Mouse (Mus musculus) testis, adult 2 months (tissue): Measurements from ENCODE around the gene Ank. TPM values are rescaled to one million over a fixed set of nuclear protein-coding genes. Genes with fewer than 3 reads are reported as not detected.
"Not testable (repeated sequence)": the region's sequence is repeated elsewhere in the genome, so short reads cannot be mapped to it uniquely, and the experiment has no call there.

ENCODE experiments used
- H3K27ac ChIP-seq: fragments of 200-500 bp; 2 replicates; pipeline ENCODE4 v1.5.1; 2012; ENCODE audit warnings: low read depth, low read length; ENCODE audit not compliant: control insufficient read depth, insufficient read depth
- H3K27me3 ChIP-seq: fragments of 200-500 bp; 2 replicates; pipeline ENCODE4 v1.6.1; 2012; ENCODE audit warnings: mild to moderate bottlenecking, low read length, moderate library complexity; ENCODE audit not compliant: control insufficient read depth, insufficient read depth
- H3K36me3 ChIP-seq: fragments of 200-500 bp; 2 replicates; pipeline ENCODE4 v1.6.1; 2012; ENCODE audit warnings: mild to moderate bottlenecking, low read length; ENCODE audit not compliant: control insufficient read depth, insufficient read depth
- H3K4me1 ChIP-seq: fragments of 200-500 bp; 2 replicates; pipeline ENCODE4 v1.6.1; 2012; ENCODE audit warnings: low read length; ENCODE audit not compliant: control insufficient read depth, insufficient read depth
- H3K4me3 ChIP-seq: fragments of 200-500 bp; 2 replicates; pipeline ENCODE4 v1.5.1; 2012; ENCODE audit warnings: low read depth, mild to moderate bottlenecking, low read length, moderate library complexity, mixed read lengths; ENCODE audit not compliant: control insufficient read depth
- CTCF ChIP-seq: fragments of 200-500 bp; IDR thresholded peaks from 2 replicates; pipeline ENCODE4 v1.5.1; 2012; ENCODE audit warnings: low read depth, mild to moderate bottlenecking, inconsistent platforms, low read length, moderate library complexity; ENCODE audit not compliant: control insufficient read depth, insufficient read depth, insufficient replicate concordance
- POLR2A ChIP-seq: fragments of 200-500 bp; IDR thresholded peaks from 2 replicates; pipeline ENCODE4 v1.6.1; 2012; ENCODE audit warnings: low read depth, mild to moderate bottlenecking, inconsistent platforms, low read length, moderate library complexity; ENCODE audit not compliant: control insufficient read depth
- polyA plus RNA-seq: library from polyadenylated mRNA; depleted of rRNA; stranded (reverse); fragments of >200 nt; gene quantifications from 2 replicates; pipeline ENCODE4 v1.2.3, GENCODE M21; 2012

Gene Ank
- polyA plus RNA-seq, 1 experiment: 9.1 TPM

GRCm38 (mm10) chr15:27457001-27457400 is 9.5 kb upstream of the Ank start:
- Histone ChIP-seq H3K4me1 (no peaks in the 10 kb centered on the region), H3K4me3 (no peak overlapping the region), H3K27ac (no peak overlapping the region), H3K27me3 (no peaks in the 10 kb centered on the region), H3K36me3 (no peaks in the 10 kb centered on the region)
- TF ChIP-seq CTCF (no peak), POLR2A (no peak)

- H3K4me1 ChIP-seq, H3K4me3 ChIP-seq, H3K27ac ChIP-seq: not testable (repeated sequence)
These were observed 6.7 kb upstream of the Ank start for GRCm38 (mm10) chr15:27459781-27460180.

GRCm38 (mm10) chr15:27461336-27462245 is 4.9 kb upstream of the Ank start:
- no peak overlapping the region for H3K4me3 ChIP-seq
- no peaks in the 10 kb centered on the region for H3K36me3 ChIP-seq
- no peaks in the 10 kb centered on the region; the same call in 1 of the 2 replicates for H3K27me3 ChIP-seq
- TF ChIP-seq CTCF: no peak
- TF ChIP-seq POLR2A: no peak
- H3K4me1 ChIP-seq: peaks cover 5% of the 10 kb centered on the region
- no peak overlapping the region for H3K27ac ChIP-seq

More at GRCm38 (mm10) chr15:27459781-27460180, 6.7 kb upstream of the Ank start:
- H3K27me3 ChIP-seq, H3K36me3 ChIP-seq: not testable (repeated sequence)

DNA sequence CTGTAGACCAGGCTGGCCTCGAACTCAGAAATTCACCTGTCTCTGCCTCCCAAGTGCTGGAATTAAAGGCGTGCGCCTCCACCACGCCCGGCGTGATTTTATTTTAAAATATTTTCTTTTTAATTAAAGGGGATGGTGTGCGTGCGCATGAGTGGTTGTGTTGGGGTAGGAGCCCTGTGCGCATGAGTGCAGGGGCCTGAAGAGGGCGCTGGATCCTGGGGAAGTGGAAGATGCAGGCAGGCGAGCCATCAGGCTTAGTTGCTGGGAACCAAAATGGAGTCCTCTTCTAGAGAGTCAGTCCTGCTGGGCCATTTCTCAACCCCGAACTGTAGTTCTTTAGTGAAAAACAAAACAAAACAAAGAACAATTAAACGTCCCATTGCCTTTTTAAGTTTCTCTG is 2.6 kb upstream of the Ank start:
- Histone ChIP-seq H3K36me3 (no peaks in the 10 kb centered on the region), H3K4me1 (peaks cover 8% of the 10 kb centered on the region), H3K4me3 (no peak overlapping the region), H3K27ac (no peak overlapping the region), H3K27me3 (no peaks in the 10 kb centered on the region; the same call in 1 of the 2 replicates)
- TF ChIP-seq CTCF (0 out of 2 replicates have a peak, but pooled peaks have one; percentile 6), POLR2A (no peak)

GRCm38 (mm10) chr15:27465391-27466005 is 979 bp upstream of the Ank start:
- Histone ChIP-seq H3K4me1 (peaks cover 8% of the 10 kb centered on the region), H3K27ac (no peak overlapping the region), H3K4me3 (no peak overlapping the region)

DNA sequence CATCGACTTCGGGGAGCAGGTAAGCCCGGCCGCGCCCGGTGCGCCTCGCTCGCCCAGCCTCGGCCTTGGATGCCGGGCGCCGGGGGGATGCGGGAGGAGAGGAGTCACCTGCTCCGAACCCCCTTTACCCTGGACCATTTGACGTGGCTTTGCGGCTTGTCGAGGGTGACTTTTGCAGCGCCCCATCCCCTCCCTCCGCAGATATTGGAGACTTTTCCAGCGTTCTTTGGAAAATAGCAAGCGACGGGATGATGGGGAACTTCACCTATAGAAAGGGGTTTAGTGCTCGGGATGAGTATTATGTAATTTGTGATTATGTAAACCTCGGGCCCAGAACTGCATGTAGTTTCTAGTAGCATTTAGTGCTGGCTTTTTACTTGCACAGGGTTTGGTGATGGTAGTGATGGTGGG is 609 bp downstream of the Ank start:
- Histone ChIP-seq H3K27ac (no peak overlapping the region), H3K36me3 (no peaks in the 10 kb centered on the region), H3K4me3 (peak overlapping the region; percentile 68), H3K27me3 (no peaks in the 10 kb centered on the region; the same call in 1 of the 2 replicates), H3K4me1 (peaks cover 8% of the 10 kb centered on the region)
- TF ChIP-seq CTCF (no peak), POLR2A (no peak)

More at GRCm38 (mm10) chr15:27465391-27466005, 979 bp upstream of the Ank start:
- Histone ChIP-seq H3K36me3 (no peaks in the 10 kb centered on the region), H3K27me3 (no peaks in the 10 kb centered on the region; the same call in 1 of the 2 replicates)
- TF ChIP-seq POLR2A (no peak), CTCF (no peak)

- TF ChIP-seq CTCF (no peak), POLR2A (no peak)
- Histone ChIP-seq H3K27me3 (no peaks in the 10 kb centered on the region; the same call in 1 of the 2 replicates), H3K4me3 (no peak overlapping the region), H3K4me1 (peaks cover 8% of the 10 kb centered on the region), H3K27ac (no peak overlapping the region), H3K36me3 (no peaks in the 10 kb centered on the region)
These were observed 1.2 kb downstream of the Ank start for GRCm38 (mm10) chr15:27467641-27468040.
